Mouse (Mus musculus) lung, adult 18-20 months (tissue): Measurements from ENCODE around the gene Wwp2.

ENCODE experiments used
- DNase-seq, 2 experiments: peaks; one replicate each; pipeline ENCODE4 v3.0.0; 2022; ENCODE audit warnings: mixed read lengths in 2 of 2

Wwp2 gene

GRCm38 (mm10) chr8:107571486-107572135 lies 135.4 kb downstream of the Wwp2 start:
- DNase-seq: no peak

- DNase-seq: peak; percentile 52 to 56
These were observed 136.3 kb downstream of the Wwp2 start for GRCm38 (mm10) chr8:107572497-107572896.

GRCm38 (mm10) chr8:107574771-107575170 lies 138.6 kb downstream of the Wwp2 start:
- peak in 1 of 2 experiments; percentile 44 for DNase-seq

- DNase-seq: peak; percentile 74 to 85
These were observed 140.5 kb downstream of the Wwp2 start for GRCm38 (mm10) chr8:107576702-107577101.

GRCm38 (mm10) chr8:107577640-107578039 lies 141.5 kb downstream of the Wwp2 start:
- no peak for DNase-seq

GRCm38 (mm10) chr8:107578132-107578531 lies 142.0 kb downstream of the Wwp2 start:
- no peak for DNase-seq

GRCm38 (mm10) chr8:107578541-107578940 lies 142.4 kb downstream of the Wwp2 start:
- no peak for DNase-seq

GRCm38 (mm10) chr8:107580879-107581278 lies 144.7 kb downstream of the Wwp2 start:
- no peak for DNase-seq

- no peak for DNase-seq
These were observed 145.4 kb downstream of the Wwp2 start for GRCm38 (mm10) chr8:107581536-107581935.

- no peak for DNase-seq
These were observed 146.0 kb downstream of the Wwp2 start for GRCm38 (mm10) chr8:107582136-107582535.

GRCm38 (mm10) chr8:107587429-107587994 lies 151.3 kb downstream of the Wwp2 start:
- peak; percentile 15 to 21 for DNase-seq

- DNase-seq: peak; percentile 94 to 96
These were observed 152.0 kb downstream of the Wwp2 start, which contains the start of gene Psmd7 for GRCm38 (mm10) chr8:107587995-107588780. Gene Psmd7 (minus strand): TSS chr8:107588464.

GRCm38 (mm10) chr8:107593967-107594729 lies 158.0 kb downstream of the Wwp2 start:
- no peak for DNase-seq

- no peak for DNase-seq
These were observed 158.7 kb downstream of the Wwp2 start for GRCm38 (mm10) chr8:107594817-107595216.

- DNase-seq: no peak
These were observed 161.6 kb downstream of the Wwp2 start for GRCm38 (mm10) chr8:107597731-107598130.

GRCm38 (mm10) chr8:107599691-107600090 lies 163.5 kb downstream of the Wwp2 start:
- no peak for DNase-seq

- peak; percentile 24 to 42 for DNase-seq
These were observed 166.9 kb downstream of the Wwp2 start for GRCm38 (mm10) chr8:107603026-107603425.
